Mouse (Mus musculus): Measurements from ENCODE around the gene Ripply1. TPM values are rescaled to one million over a fixed set of nuclear protein-coding genes. Genes with fewer than 3 reads are reported as not detected.

Gene Ripply1
- polyA plus RNA-seq, 1 experiment from 2014 or later = not detected

DNA sequence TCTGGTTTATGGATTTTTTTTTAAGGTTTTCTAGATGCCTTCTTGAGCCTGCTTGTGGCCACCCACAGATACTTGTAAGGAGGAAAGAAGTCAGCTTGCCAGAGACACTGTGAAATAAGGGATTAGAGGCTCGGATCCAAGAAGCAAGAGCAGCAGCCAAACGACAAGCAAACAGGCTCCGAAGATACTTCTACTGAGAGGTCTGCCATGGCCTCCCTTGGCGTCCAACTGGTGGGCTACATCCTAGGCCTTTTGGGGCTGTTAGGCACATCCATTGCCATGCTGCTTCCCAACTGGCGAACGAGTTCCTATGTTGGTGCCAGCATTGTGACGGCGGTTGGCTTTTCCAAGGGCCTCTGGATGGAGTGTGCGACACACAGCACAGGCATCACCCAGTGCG lies 26.3 kb upstream of the Ripply1 start:
- DNase-seq (ENCODE audit: low spot score) = no peak
- Histone ChIP-seq H3K36me3 (ENCODE audit: control insufficient read depth, insufficient read depth, low read length) (no peaks in the 10 kb centered on the region), H3K27me3 (ENCODE audit: control insufficient read depth, insufficient read depth, low read length) (no peaks in the 10 kb centered on the region), H3K9ac (ENCODE audit: low read length) (no peak overlapping the region), H3K27ac (ENCODE audit: low read depth, low read length) (no peak overlapping the region), H3K4me3 (ENCODE audit: low read depth, low read length) (no peak overlapping the region), H3K4me1 (ENCODE audit: control insufficient read depth, insufficient read depth, low read length) (no peaks in the 10 kb centered on the region), H3K9me3 (ENCODE audit: control insufficient read depth, low read length) (no peaks in the 10 kb centered on the region), H3K4me2 (ENCODE audit: low read depth) (no peak overlapping the region)
- ATAC-seq (ENCODE audit: insufficient read depth, low FRiP score, low TSS enrichment) = no peak
- 94% methylated on average over 10 of the region's 10 CpGs for WGBS

- no peak for DNase-seq (ENCODE audit: low spot score)
- Histone ChIP-seq H3K27me3 (ENCODE audit: control insufficient read depth, insufficient read depth, low read length) (no peaks in the 10 kb centered on the region), H3K9me3 (ENCODE audit: control insufficient read depth, low read length) (no peaks in the 10 kb centered on the region), H3K4me2 (ENCODE audit: low read depth) (no peak overlapping the region), H3K4me1 (ENCODE audit: control insufficient read depth, insufficient read depth, low read length) (no peaks in the 10 kb centered on the region), H3K4me3 (ENCODE audit: low read depth, low read length) (no peak overlapping the region), H3K9ac (ENCODE audit: low read length) (no peak overlapping the region), H3K27ac (ENCODE audit: low read depth, low read length) (no peak overlapping the region), H3K36me3 (ENCODE audit: control insufficient read depth, insufficient read depth, low read length) (no peaks in the 10 kb centered on the region)
- no peak for ATAC-seq (ENCODE audit: insufficient read depth, low FRiP score, low TSS enrichment)
- WGBS = 57% methylated on average over 4 of the region's 4 CpGs
Measured at GRCm38 (mm10) chrX:139808085-139808484, 25.9 kb upstream of the Ripply1 start.

- H3K36me3 ChIP-seq (ENCODE audit: control insufficient read depth, insufficient read depth, low read length) = no peaks in the 10 kb centered on the region
- no peak overlapping the region for H3K9ac ChIP-seq (ENCODE audit: low read length)
- H3K27me3 ChIP-seq (ENCODE audit: control insufficient read depth, insufficient read depth, low read length) = no peaks in the 10 kb centered on the region
- DNase-seq (ENCODE audit: low spot score) = no peak
- H3K9me3 ChIP-seq (ENCODE audit: control insufficient read depth, low read length) = no peaks in the 10 kb centered on the region
- H3K4me2 ChIP-seq (ENCODE audit: low read depth) = no peak overlapping the region
- H3K27ac ChIP-seq (ENCODE audit: low read depth, low read length) = no peak overlapping the region
- H3K4me1 ChIP-seq (ENCODE audit: control insufficient read depth, insufficient read depth, low read length) = no peaks in the 10 kb centered on the region
- ATAC-seq (ENCODE audit: insufficient read depth, low FRiP score, low TSS enrichment) = no peak
- WGBS = 82% methylated on average over 2 of the region's 2 CpGs
- no peak overlapping the region for H3K4me3 ChIP-seq (ENCODE audit: low read depth, low read length)
Measured at GRCm38 (mm10) chrX:139807391-139807790, 25.2 kb upstream of the Ripply1 start.

DNA sequence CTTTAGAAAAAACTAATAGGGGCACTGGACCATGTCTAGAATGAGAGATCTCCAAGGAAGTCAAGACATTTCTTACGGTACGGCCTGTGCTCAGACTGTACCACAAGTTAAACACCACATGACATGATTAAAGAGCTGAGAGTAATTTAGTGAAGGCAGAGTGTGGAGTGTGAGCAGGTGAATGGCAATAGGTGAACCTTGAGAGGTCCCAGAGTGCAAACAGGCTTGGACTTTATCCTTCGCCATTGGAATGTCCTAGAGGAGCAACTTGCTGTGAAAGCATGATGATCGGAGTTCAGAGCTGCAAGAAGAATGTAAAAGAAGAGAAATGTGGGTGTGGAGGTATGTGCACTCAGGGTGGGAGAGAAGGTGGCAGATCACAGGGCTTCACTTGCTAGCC lies 23.8 kb upstream of the Ripply1 start:
- no peak for DNase-seq (ENCODE audit: low spot score)
- no peak overlapping the region for H3K4me3 ChIP-seq (ENCODE audit: low read depth, low read length)
- H3K9ac ChIP-seq (ENCODE audit: low read length) = no peak overlapping the region
- no peak overlapping the region for H3K27ac ChIP-seq (ENCODE audit: low read depth, low read length)
- no peaks in the 10 kb centered on the region for H3K36me3 ChIP-seq (ENCODE audit: control insufficient read depth, insufficient read depth, low read length)
- H3K4me2 ChIP-seq (ENCODE audit: low read depth) = no peak overlapping the region
- no peak for ATAC-seq (ENCODE audit: insufficient read depth, low FRiP score, low TSS enrichment)
- no peaks in the 10 kb centered on the region for H3K27me3 ChIP-seq (ENCODE audit: control insufficient read depth, insufficient read depth, low read length)
- WGBS = 84% methylated on average over 4 of the region's 4 CpGs
- no peaks in the 10 kb centered on the region for H3K4me1 ChIP-seq (ENCODE audit: control insufficient read depth, insufficient read depth, low read length)
- no peaks in the 10 kb centered on the region for H3K9me3 ChIP-seq (ENCODE audit: control insufficient read depth, low read length)

GRCm38 (mm10) chrX:139803028-139803427 lies 20.9 kb upstream of the Ripply1 start:
- H3K36me3 ChIP-seq (ENCODE audit: control insufficient read depth, insufficient read depth, low read length) = no peaks in the 10 kb centered on the region
- no peaks in the 10 kb centered on the region for H3K27me3 ChIP-seq (ENCODE audit: control insufficient read depth, insufficient read depth, low read length)
- no peak for DNase-seq (ENCODE audit: low spot score)
- ATAC-seq (ENCODE audit: insufficient read depth, low FRiP score, low TSS enrichment) = no peak
- H3K27ac ChIP-seq (ENCODE audit: low read depth, low read length) = no peak overlapping the region
- WGBS = 75% methylated on average over 2 of the region's 2 CpGs
- H3K4me1 ChIP-seq (ENCODE audit: control insufficient read depth, insufficient read depth, low read length) = no peaks in the 10 kb centered on the region
- H3K4me3 ChIP-seq (ENCODE audit: low read depth, low read length) = no peak overlapping the region
- H3K9ac ChIP-seq (ENCODE audit: low read length) = no peak overlapping the region
- no peaks in the 10 kb centered on the region for H3K9me3 ChIP-seq (ENCODE audit: control insufficient read depth, low read length)
- H3K4me2 ChIP-seq (ENCODE audit: low read depth) = no peak overlapping the region

- Histone ChIP-seq H3K27me3 (ENCODE audit: control insufficient read depth, insufficient read depth, low read length) (no peaks in the 10 kb centered on the region), H3K4me3 (ENCODE audit: low read depth, low read length) (no peak within 1 kb of the TSS), H3K9me3 (ENCODE audit: control insufficient read depth, low read length) (no peaks in the 10 kb centered on the region), H3K36me3 (ENCODE audit: control insufficient read depth, insufficient read depth, low read length) (no peaks in the 10 kb centered on the region), H3K9ac (ENCODE audit: low read length) (no peak within 1 kb of the TSS), H3K27ac (ENCODE audit: low read depth, low read length) (no peak within 1 kb of the TSS), H3K4me1 (ENCODE audit: control insufficient read depth, insufficient read depth, low read length) (no peaks in the 10 kb centered on the region), H3K4me2 (ENCODE audit: low read depth) (no peak within 1 kb of the TSS)
- DNase-seq (ENCODE audit: low spot score) (no peak), ATAC-seq (ENCODE audit: insufficient read depth, low FRiP score, low TSS enrichment) (no peak)
- 64% methylated on average over 8 of the region's 8 CpGs for WGBS
Measured at GRCm38 (mm10) chrX:139800406-139800878, 18.3 kb upstream of the Ripply1 start, which contains the start of gene Cldn2. Gene Cldn2, plus strand, starts transcription at chrX:139800828.

DNA sequence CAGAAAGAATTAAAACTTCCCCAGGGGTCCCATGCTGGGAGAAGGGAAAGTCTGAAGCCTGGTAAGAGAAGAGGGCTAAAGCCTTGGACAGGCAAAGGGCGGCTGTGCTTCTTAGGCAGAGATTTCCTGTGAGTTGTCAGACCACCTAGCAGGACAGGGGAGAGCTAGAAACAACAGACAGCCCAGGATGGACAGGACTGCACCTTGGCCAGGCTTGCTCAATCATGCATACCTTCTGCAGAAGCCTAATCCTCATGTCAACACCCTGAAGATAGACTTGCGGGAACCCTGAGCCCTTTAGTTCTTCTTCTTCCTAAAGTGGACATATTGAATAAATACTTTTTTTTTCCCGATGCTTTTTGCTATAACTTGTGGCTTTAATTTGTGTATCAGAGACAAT lies 17.8 kb upstream of the Ripply1 start:
- Histone ChIP-seq H3K27me3 (ENCODE audit: control insufficient read depth, insufficient read depth, low read length) (no peaks in the 10 kb centered on the region), H3K4me1 (ENCODE audit: control insufficient read depth, insufficient read depth, low read length) (no peaks in the 10 kb centered on the region), H3K9ac (ENCODE audit: low read length) (no peak overlapping the region), H3K9me3 (ENCODE audit: control insufficient read depth, low read length) (no peaks in the 10 kb centered on the region), H3K4me2 (ENCODE audit: low read depth) (no peak overlapping the region), H3K4me3 (ENCODE audit: low read depth, low read length) (no peak overlapping the region), H3K36me3 (ENCODE audit: control insufficient read depth, insufficient read depth, low read length) (no peaks in the 10 kb centered on the region), H3K27ac (ENCODE audit: low read depth, low read length) (no peak overlapping the region)
- DNase-seq (ENCODE audit: low spot score) (no peak), ATAC-seq (ENCODE audit: insufficient read depth, low FRiP score, low TSS enrichment) (no peak)
- 79% methylated on average over 3 of the region's 3 CpGs for WGBS

- Histone ChIP-seq H3K9me3 (ENCODE audit: control insufficient read depth, low read length) (no peaks in the 10 kb centered on the region), H3K4me2 (ENCODE audit: low read depth) (no peak overlapping the region), H3K9ac (ENCODE audit: low read length) (no peak overlapping the region), H3K4me3 (ENCODE audit: low read depth, low read length) (no peak overlapping the region), H3K36me3 (ENCODE audit: control insufficient read depth, insufficient read depth, low read length) (no peaks in the 10 kb centered on the region), H3K27me3 (ENCODE audit: control insufficient read depth, insufficient read depth, low read length) (no peaks in the 10 kb centered on the region), H3K4me1 (ENCODE audit: control insufficient read depth, insufficient read depth, low read length) (no peaks in the 10 kb centered on the region), H3K27ac (ENCODE audit: low read depth, low read length) (no peak overlapping the region)
- DNase-seq (ENCODE audit: low spot score) (no peak), ATAC-seq (ENCODE audit: insufficient read depth, low FRiP score, low TSS enrichment) (no peak)
- 84% methylated on average over 9 of the region's 9 CpGs for WGBS
Measured at GRCm38 (mm10) chrX:139797875-139798274, 15.7 kb upstream of the Ripply1 start.

- 93% methylated on average over 6 of the region's 6 CpGs for WGBS
Measured at GRCm38 (mm10) chrX:139796037-139796436, 13.9 kb upstream of the Ripply1 start.

More at GRCm38 (mm10) chrX:139796037-139796436, 13.9 kb upstream of the Ripply1 start:
- ATAC-seq (ENCODE audit: insufficient read depth, low FRiP score, low TSS enrichment) (no peak), DNase-seq (ENCODE audit: low spot score) (no peak)
- Histone ChIP-seq H3K9ac (ENCODE audit: low read length) (no peak overlapping the region), H3K36me3 (ENCODE audit: control insufficient read depth, insufficient read depth, low read length) (no peaks in the 10 kb centered on the region), H3K4me3 (ENCODE audit: low read depth, low read length) (no peak overlapping the region), H3K4me1 (ENCODE audit: control insufficient read depth, insufficient read depth, low read length) (no peaks in the 10 kb centered on the region), H3K9me3 (ENCODE audit: control insufficient read depth, low read length) (no peaks in the 10 kb centered on the region), H3K4me2 (ENCODE audit: low read depth) (no peak overlapping the region), H3K27me3 (ENCODE audit: control insufficient read depth, insufficient read depth, low read length) (no peaks in the 10 kb centered on the region), H3K27ac (ENCODE audit: low read depth, low read length) (no peak overlapping the region)
